Mouse (Mus musculus) ES-Bruce4 (cell line): ENCODE results near the gene Cd3d.

Experiments used
- CTCF ChIP-seq: IDR thresholded peaks from one replicate; pipeline ENCODE4 v1.8.1; 2011; ENCODE audit warnings: low read depth, low read length
- POLR2A ChIP-seq: IDR thresholded peaks from one replicate; pipeline ENCODE4 v1.8.1; 2011; ENCODE audit warnings: low read length; ENCODE audit not compliant: insufficient read depth

GRCm38 (mm10) chr9:44986242-44986781 lies 4.7 kb downstream of the Cd3d start:
- no peak for TF ChIP-seq POLR2A
- TF ChIP-seq CTCF = no peak
